ENCODE assay signal across 18 mouse cellular contexts in the genomic region with DNA sequence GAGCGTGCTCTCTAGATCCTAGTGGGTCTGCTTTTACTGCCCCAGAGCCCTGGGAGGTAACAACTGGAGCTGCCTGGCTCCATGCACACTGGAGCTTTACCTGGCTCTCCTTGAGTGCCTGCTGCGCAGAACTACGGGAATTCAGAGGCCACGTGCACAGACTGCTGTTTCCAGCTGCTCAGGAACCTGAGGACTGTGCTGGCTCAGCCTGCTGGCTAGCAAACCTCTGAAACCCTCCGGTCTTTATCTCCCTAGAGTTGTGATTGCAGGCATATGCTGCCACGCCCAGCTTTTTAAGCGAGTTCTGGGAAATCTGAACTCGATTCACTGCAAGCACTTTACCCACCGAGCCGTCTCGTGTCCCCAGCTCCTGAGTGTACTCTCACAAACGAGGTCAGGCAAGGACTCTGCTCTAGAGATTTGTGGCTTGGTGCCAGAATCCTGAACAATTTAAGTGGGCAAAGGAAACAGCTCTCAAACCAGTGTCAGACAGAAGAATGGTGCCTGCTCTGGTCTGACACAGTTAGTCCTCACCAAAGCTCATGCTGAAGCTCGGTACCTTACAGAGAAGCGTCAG. TPM values are rescaled to one million over a fixed set of nuclear protein-coding genes. Genes with fewer than 3 reads are reported as not detected.
DNase-seq lines count a peak whose midpoint lies in the region; ATAC-seq and TF ChIP-seq lines count a peak whose summit lies in the region.
"Had no signal": no experiment of that assay in that cellular context is flagged by ENCODE, and none has a peak within 500 bp of the region (broad histone marks: within the 10 kb centered on the region; RNA-seq: fewer than 3 reads in every experiment).

No protein-coding gene starts in this region.

- no peaks in the 10 kb centered on the region for H3K36me3 ChIP-seq in heart, postnatal 0 days (replicated peaks; ENCODE audit: control insufficient read depth, insufficient read depth, low read length)
- H3K36me3 ChIP-seq in midbrain, embryonic 10.5 days: no peaks in the 10 kb centered on the region
- H3K36me3 ChIP-seq: forebrain, embryonic 12.5 days; liver, embryonic 15.5 days had no signal

- DNase-seq in adrenal gland, postnatal 14 days: peak; percentile 19
- DNase-seq in adrenal gland, postnatal 10 days: no peak
- DNase-seq in kidney, adult 18-20 months: peak; percentile 4
- no peak for DNase-seq in kidney, adult 11 months
- DNase-seq in heart, postnatal 0 days (ENCODE audit: low spot score): peak; percentile 46
- peak; percentile 63 for DNase-seq in lung, postnatal 10 days
- DNase-seq in frontal cortex, postnatal 10 days (ENCODE audit: low spot score in 2 of 2): no peak
- no peak for DNase-seq in midbrain, embryonic 10.5 days (ENCODE audit: low spot score)
- DNase-seq: cerebellum, adult 11 months; right cerebral cortex, postnatal 4 days had no signal

- H3K9me3 ChIP-seq in heart, postnatal 0 days (replicated peaks; ENCODE audit: control insufficient read depth, low read length): no peaks in the 10 kb centered on the region
- H3K9me3 ChIP-seq in midbrain, embryonic 10.5 days (replicated peaks): no peaks in the 10 kb centered on the region
- H3K9me3 ChIP-seq: forebrain, embryonic 12.5 days; liver, embryonic 15.5 days had no signal

- TF ChIP-seq EP300 in heart, postnatal 0 days (IDR thresholded peaks at IDR 0.05; ENCODE audit: low read depth): no peak

- H3K27ac ChIP-seq in heart, postnatal 0 days (ENCODE audit: low read depth): no peak overlapping the region
- H3K27ac ChIP-seq in midbrain, embryonic 10.5 days (replicated peaks): no peak overlapping the region
- H3K27ac ChIP-seq: forebrain, embryonic 12.5 days; heart, adult 2 months; liver, embryonic 15.5 days had no signal

- no peaks in the 10 kb centered on the region for H3K4me1 ChIP-seq in heart, postnatal 0 days (ENCODE audit: control insufficient read depth, insufficient read depth)
- no peaks in the 10 kb centered on the region for H3K4me1 ChIP-seq in midbrain, embryonic 10.5 days
- H3K4me1 ChIP-seq: forebrain, embryonic 12.5 days; liver, embryonic 15.5 days had no signal

- H3K4me3 ChIP-seq in heart, postnatal 0 days (ENCODE audit: low read depth, low read length): no peak overlapping the region
- H3K4me3 ChIP-seq in midbrain, embryonic 10.5 days: no peak overlapping the region
- H3K4me3 ChIP-seq: forebrain, embryonic 12.5 days; heart, adult 2 months; liver, embryonic 15.5 days had no signal

- H3K4me2 ChIP-seq in heart, postnatal 0 days (ENCODE audit: low read depth, low read length): no peak overlapping the region
- H3K4me2 ChIP-seq: forebrain, embryonic 12.5 days; liver, embryonic 15.5 days had no signal

- no peak overlapping the region for H3K9ac ChIP-seq in heart, postnatal 0 days (replicated peaks; ENCODE audit: low read depth, low read length)
- H3K9ac ChIP-seq: forebrain, embryonic 12.5 days; liver, embryonic 15.5 days had no signal

- 39% methylated on average over 14 of the region's 14 CpGs for WGBS in heart, postnatal 0 days
- 87% methylated on average over 14 of the region's 14 CpGs for WGBS in midbrain, embryonic 10.5 days

- no peak for TF ChIP-seq CTCF in heart, postnatal 0 days (IDR thresholded peaks at IDR 0.05; ENCODE audit: low read depth)

- ATAC-seq in heart, postnatal 0 days (ENCODE audit: insufficient read depth, low read depth): peak; percentile 82
- ATAC-seq: midbrain, embryonic 16.5 days had no signal

- H3K27me3 ChIP-seq in heart, postnatal 0 days (ENCODE audit: control insufficient read depth, insufficient read depth, low read length): 0 out of 2 replicates have a peak, but pooled peaks cover 2% of the 10 kb centered on the region
- peaks cover 65% of the 10 kb centered on the region for H3K27me3 ChIP-seq in midbrain, embryonic 10.5 days (ENCODE audit: low read depth, poor library complexity, severe bottlenecking)
- H3K27me3 ChIP-seq: liver, embryonic 15.5 days had no signal

RNA-seq across cellular contexts. Expression of a gene that starts 10.7 kb away (rescaled TPM):
- not detected in 2 replicates for total RNA-seq in adrenal gland, postnatal 14 days (2021)
- total RNA-seq in adrenal gland, postnatal 10 days (2021): not detected
- not detected in 2 replicates for total RNA-seq in heart, postnatal 0 days (2014; rRNA removed; ENCODE audit: low replicate concordance)
- not detected in 2 replicates for polyA plus RNA-seq in heart, postnatal 0 days (2015; fragmentation: Nextera tagmentation; extraction: Ambion mirVana)
- not detected in 2 replicates for polyA plus RNA-seq in midbrain, embryonic 10.5 days (2016; fragmentation: Nextera tagmentation; extraction: Ambion mirVana)
- total RNA-seq: ES-E14; heart, adult 2 months; left cerebral cortex, postnatal 25 days; neutrophil, adult 5-6 weeks had no signal
- polyA plus RNA-seq: forebrain, embryonic 12.5 days; heart, adult 2 months; large intestine, adult 2 months; liver, embryonic 15.5 days; midbrain, embryonic 16.5 days had no signal

RNA-seq across cellular contexts. Expression of a gene that starts 13.8 kb away (rescaled TPM):
- total RNA-seq in adrenal gland, postnatal 14 days (2021): not detected in 2 replicates
- not detected for total RNA-seq in adrenal gland, postnatal 10 days (2021)
- not detected in 2 replicates for total RNA-seq in heart, postnatal 0 days (2014; rRNA removed; ENCODE audit: low replicate concordance)
- polyA plus RNA-seq in heart, postnatal 0 days (2015; fragmentation: Nextera tagmentation; extraction: Ambion mirVana): not detected in 2 replicates
- not detected in 2 replicates for polyA plus RNA-seq in midbrain, embryonic 10.5 days (2016; fragmentation: Nextera tagmentation; extraction: Ambion mirVana)
- total RNA-seq: ES-E14; heart, adult 2 months; left cerebral cortex, postnatal 25 days; neutrophil, adult 5-6 weeks had no signal
- polyA plus RNA-seq: forebrain, embryonic 12.5 days; heart, adult 2 months; large intestine, adult 2 months; liver, embryonic 15.5 days; midbrain, embryonic 16.5 days had no signal

RNA-seq across cellular contexts. Expression of a gene that starts 17.1 kb away (rescaled TPM):
- not detected in 2 replicates for total RNA-seq in adrenal gland, postnatal 14 days (2021)
- total RNA-seq in adrenal gland, postnatal 10 days (2021): not detected
- not detected in 2 replicates for total RNA-seq in heart, postnatal 0 days (2014; rRNA removed; ENCODE audit: low replicate concordance)
- not detected in 2 replicates for polyA plus RNA-seq in heart, postnatal 0 days (2015; fragmentation: Nextera tagmentation; extraction: Ambion mirVana)
- polyA plus RNA-seq in midbrain, embryonic 10.5 days (2016; fragmentation: Nextera tagmentation; extraction: Ambion mirVana): not detected in 2 replicates
- total RNA-seq: ES-E14; heart, adult 2 months; left cerebral cortex, postnatal 25 days; neutrophil, adult 5-6 weeks had no signal
- polyA plus RNA-seq: forebrain, embryonic 12.5 days; heart, adult 2 months; large intestine, adult 2 months; liver, embryonic 15.5 days; midbrain, embryonic 16.5 days had no signal

RNA-seq across cellular contexts. Expression of a gene that starts 20.2 kb away (rescaled TPM):
- not detected in 2 replicates for total RNA-seq in adrenal gland, postnatal 14 days (2021)
- not detected for total RNA-seq in adrenal gland, postnatal 10 days (2021)
- not detected in 2 replicates for total RNA-seq in heart, postnatal 0 days (2014; rRNA removed; ENCODE audit: low replicate concordance)
- not detected in 2 replicates for polyA plus RNA-seq in heart, postnatal 0 days (2015; fragmentation: Nextera tagmentation; extraction: Ambion mirVana)
- polyA plus RNA-seq in midbrain, embryonic 10.5 days (2016; fragmentation: Nextera tagmentation; extraction: Ambion mirVana): not detected in 2 replicates
- total RNA-seq: ES-E14; heart, adult 2 months; left cerebral cortex, postnatal 25 days; neutrophil, adult 5-6 weeks had no signal
- polyA plus RNA-seq: forebrain, embryonic 12.5 days; heart, adult 2 months; large intestine, adult 2 months; liver, embryonic 15.5 days; midbrain, embryonic 16.5 days had no signal

RNA-seq across cellular contexts. Expression of a gene that starts 23.3 kb away (rescaled TPM):
- not detected in 2 replicates for total RNA-seq in adrenal gland, postnatal 14 days (2021)
- not detected for total RNA-seq in adrenal gland, postnatal 10 days (2021)
- not detected in 2 replicates for total RNA-seq in heart, postnatal 0 days (2014; rRNA removed; ENCODE audit: low replicate concordance)
- polyA plus RNA-seq in heart, postnatal 0 days (2015; fragmentation: Nextera tagmentation; extraction: Ambion mirVana): not detected in 2 replicates
- 0.41 TPM in 1 of 2 replicates, not detected in the other for polyA plus RNA-seq in midbrain, embryonic 10.5 days (2016; fragmentation: Nextera tagmentation; extraction: Ambion mirVana)
- total RNA-seq: ES-E14; heart, adult 2 months; left cerebral cortex, postnatal 25 days; neutrophil, adult 5-6 weeks had no signal
- polyA plus RNA-seq: forebrain, embryonic 12.5 days; heart, adult 2 months; large intestine, adult 2 months; liver, embryonic 15.5 days; midbrain, embryonic 16.5 days had no signal

Comparison
In these comparisons a context has a peak if more than half of its experiments do, and no peak if none do; other contexts are left out.
1. DNase-seq: peak in adrenal gland, postnatal 14 days (single experiment), kidney, adult 18-20 months (single experiment), heart, postnatal 0 days (single experiment) and lung, postnatal 10 days (single experiment); none in adrenal gland, postnatal 10 days (single experiment), kidney, adult 11 months (single experiment), frontal cortex, postnatal 10 days (0 of 2) and midbrain, embryonic 10.5 days (single experiment).